Mouse (Mus musculus): ENCODE results near the gene Olfr1263.

Gene Olfr1263

DNA sequence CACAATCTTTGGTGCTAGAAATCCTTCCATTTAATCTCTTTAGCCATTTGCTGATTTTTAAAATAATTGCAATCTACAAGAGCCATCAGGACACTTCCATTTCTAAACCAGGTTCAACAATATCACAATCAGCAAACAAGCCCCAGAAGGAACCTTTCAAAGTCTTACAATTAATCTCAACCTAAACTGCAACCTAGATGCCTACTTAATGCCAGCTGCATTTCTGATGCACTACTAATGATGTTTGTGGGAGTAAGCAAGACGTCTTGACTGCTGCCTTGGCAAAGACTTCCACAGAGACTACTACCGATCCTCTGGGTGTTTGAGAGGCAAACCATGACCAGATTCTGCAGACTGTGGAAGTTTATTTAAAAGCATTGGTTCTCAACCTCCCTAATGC, at the start of gene Olfr1263:
Olfr1263 (plus strand) TSS at position 301 of the 400 bp plus-strand sequence.
- no peak for DNase-seq (ENCODE audit: low read depth, low spot score)

GRCm38 (mm10) chr2:89974184-89974583, 37.7 kb upstream of the Olfr1263 start, which contains the start of gene Olfr1260:
Gene Olfr1260, plus strand, starts transcription at chr2:89974340.
- DNase-seq (ENCODE audit: low read depth, low spot score): no peak

- DNase-seq (ENCODE audit: low read depth, low spot score): no peak
Observed at GRCm38 (mm10) chr2:89977709-89978108, 34.2 kb upstream of the Olfr1263 start.

GRCm38 (mm10) chr2:89990921-89991320, 21.0 kb upstream of the Olfr1263 start, which contains the start of gene Olfr1261:
Gene Olfr1261, plus strand, starts transcription at chr2:89991221.
- no peak for DNase-seq (ENCODE audit: low read depth, low spot score)

DNA sequence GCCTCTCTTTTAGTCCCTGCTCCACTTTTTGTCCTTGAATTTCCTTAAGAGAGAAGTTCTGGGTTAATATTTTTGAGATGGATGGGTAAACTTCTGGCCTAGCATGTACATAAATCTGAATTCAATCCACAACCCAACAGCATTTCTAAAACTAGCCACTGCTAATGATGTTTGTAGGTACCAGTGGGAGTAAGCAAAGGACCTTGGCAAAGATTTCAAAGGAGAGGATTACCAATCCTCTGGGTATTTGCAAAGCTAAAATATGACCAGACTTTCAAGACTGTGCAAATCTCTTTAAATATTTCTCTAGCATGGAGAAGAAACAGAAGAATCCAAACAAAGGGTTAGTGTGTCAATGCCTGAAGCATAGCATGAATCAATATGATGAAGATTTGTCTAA, 12.1 kb upstream of the Olfr1263 start, which contains the start of gene Olfr1262:
Olfr1262 (plus strand) TSS at position 301 of the 400 bp plus-strand sequence.
- DNase-seq (ENCODE audit: low read depth, low spot score): no peak

GRCm38 (mm10) chr2:90025477-90025876, 13.5 kb downstream of the Olfr1263 start, which contains the start of gene Olfr1264:
Gene Olfr1264, minus strand, starts transcription at chr2:90025577.
- no peak for DNase-seq (ENCODE audit: low read depth, low spot score)

DNA sequence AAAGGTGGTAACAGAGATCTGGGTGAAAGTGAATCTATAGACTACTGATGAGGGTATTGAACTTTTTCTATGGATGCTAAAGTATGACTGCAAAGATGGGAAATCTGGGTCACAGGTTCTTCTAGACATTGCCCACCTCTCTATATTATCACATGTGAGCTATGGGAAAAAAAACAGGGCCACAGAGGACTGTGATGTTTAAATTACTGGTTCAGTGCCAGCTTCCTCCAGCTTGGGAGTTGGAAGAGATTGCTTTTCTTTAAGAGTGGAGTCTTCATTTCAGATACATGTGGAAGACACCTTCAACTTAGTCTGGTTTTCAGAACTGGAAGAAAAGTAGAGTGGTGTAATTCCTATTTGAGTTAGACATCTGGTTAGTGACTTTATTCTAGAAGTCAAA, 23.1 kb downstream of the Olfr1263 start, which contains the start of gene Olfr1265:
Olfr1265 (plus strand) TSS at position 301 of the 400 bp plus-strand sequence.
- DNase-seq (ENCODE audit: low read depth, low spot score): no peak

GRCm38 (mm10) chr2:90063494-90063893, 51.6 kb downstream of the Olfr1263 start, which contains the start of gene Olfr140:
Gene Olfr140, minus strand, starts transcription at chr2:90063594.
- no peak for DNase-seq (ENCODE audit: low read depth, low spot score)

Data from CD4-positive, CD25-positive, alpha-beta regulatory T cell, adult 2 months (primary cell).